Mouse (Mus musculus): Measurements from ENCODE around the gene Crisp1. TPM values are rescaled to one million over a fixed set of nuclear protein-coding genes. Genes with fewer than 3 reads are reported as not detected.

The Crisp1 gene
- not detected for polyA plus RNA-seq (2012; fragmentation: generic; extraction: Trizol)

GRCm38 (mm10) chr17:40319062-40319461 is at the start of gene Crisp1:
Gene Crisp1, minus strand, starts transcription at chr17:40319207.

Other genes with a start within 250 kb of the Crisp1 start
- gene AC192777.2, start 223.8 kb downstream of the Crisp1 start, polyA plus RNA-seq (2012; fragmentation: generic; extraction: Trizol): not detected
- gene Pgk2, start 110.6 kb downstream of the Crisp1 start, polyA plus RNA-seq (2012; fragmentation: generic; extraction: Trizol): not detected
- gene Crisp3, start 76.9 kb downstream of the Crisp1 start, polyA plus RNA-seq (2012; fragmentation: generic; extraction: Trizol): not detected
- gene Esp8, start 200.8 kb upstream of the Crisp1 start, polyA plus RNA-seq (2012; fragmentation: generic; extraction: Trizol): not detected
- gene Esp6, start 242.3 kb upstream of the Crisp1 start, polyA plus RNA-seq (2012; fragmentation: generic; extraction: Trizol): not detected

Measured in C3H10T1/2 (cell line).